Mouse (Mus musculus) erythroblast, embryonic 14.5 days (primary cell): ENCODE results near the gene Kcnj10. TPM values are rescaled to one million over a fixed set of nuclear protein-coding genes. Genes with fewer than 3 reads are reported as not detected.

Experiments
- H3K27me3 ChIP-seq: 2 replicates; pipeline ENCODE4 v1.6.1; 2012; ENCODE audit warnings: inconsistent platforms; ENCODE audit not compliant: control insufficient read depth
- H3K36me3 ChIP-seq: 2 replicates; pipeline ENCODE4 v1.6.1; 2012; ENCODE audit warnings: mild to moderate bottlenecking, inconsistent platforms; ENCODE audit not compliant: control insufficient read depth
- H3K4me1 ChIP-seq: 2 replicates; pipeline ENCODE4 v1.6.1; 2012; ENCODE audit warnings: inconsistent platforms; ENCODE audit not compliant: control insufficient read depth
- H3K4me3 ChIP-seq: replicated peaks from 2 replicates; pipeline ENCODE3; 2012; ENCODE audit warnings: moderate library complexity, mild to moderate bottlenecking, inconsistent platforms
- H3K9me3 ChIP-seq: 2 replicates; pipeline ENCODE4 v1.6.1; 2012; ENCODE audit warnings: low read length, inconsistent platforms, mixed read lengths; ENCODE audit not compliant: control insufficient read depth
- GATA1 ChIP-seq: IDR thresholded peaks from 2 replicates; pipeline ENCODE4 v1.6.1; 2012; ENCODE audit warnings: low read length, inconsistent platforms, mixed read lengths
- TAL1 ChIP-seq: IDR thresholded peaks from 3 replicates; pipeline ENCODE4 v1.6.1; 2012; ENCODE audit warnings: low read length, inconsistent platforms, mixed read lengths
- polyA plus RNA-seq: library from polyadenylated mRNA; stranded (reverse); fragments of >175 nt; gene quantifications from 2 replicates; pipeline ENCODE4 v1.2.3, GENCODE M21; 2012

Kcnj10 gene
- polyA plus RNA-seq, 1 experiment, result not detected

- Histone ChIP-seq H3K27me3 (no peaks in the 10 kb centered on the region; the same call in 1 of the 2 replicates), H3K4me3 (peak overlapping the region; percentile 60), H3K36me3 (no peaks in the 10 kb centered on the region), H3K4me1 (peaks cover 54% of the 10 kb centered on the region), H3K9me3 (no peaks in the 10 kb centered on the region)
- TF ChIP-seq TAL1 (no peak), GATA1 (no peak)
Observed at GRCm38 (mm10) chr1:172309699-172310398, 31.2 kb upstream of the Kcnj10 start.

- TF ChIP-seq GATA1 (no peak), TAL1 (no peak)
- Histone ChIP-seq H3K27me3 (no peaks in the 10 kb centered on the region), H3K36me3 (peaks cover 6% of the 10 kb centered on the region), H3K4me1 (peaks cover 51% of the 10 kb centered on the region), H3K9me3 (no peaks in the 10 kb centered on the region), H3K4me3 (peak overlapping the region; percentile 82)
Observed at GRCm38 (mm10) chr1:172311248-172311906, 29.6 kb upstream of the Kcnj10 start.

GRCm38 (mm10) chr1:172311921-172312767 lies 28.9 kb upstream of the Kcnj10 start:
- Histone ChIP-seq H3K27me3 (no peaks in the 10 kb centered on the region), H3K9me3 (no peaks in the 10 kb centered on the region), H3K36me3 (peaks cover 7% of the 10 kb centered on the region), H3K4me3 (peak overlapping the region; percentile 82), H3K4me1 (peaks cover 51% of the 10 kb centered on the region)
- TF ChIP-seq TAL1, result no peak
- TF ChIP-seq GATA1, result no peak

- peak overlapping the region; percentile 82 for H3K4me3 ChIP-seq
- peaks cover 14% of the 10 kb centered on the region for H3K36me3 ChIP-seq
- H3K27me3 ChIP-seq, result no peaks in the 10 kb centered on the region
- H3K9me3 ChIP-seq, result no peaks in the 10 kb centered on the region
- peaks cover 51% of the 10 kb centered on the region for H3K4me1 ChIP-seq
- TF ChIP-seq GATA1 (no peak), TAL1 (no peak)
Observed at GRCm38 (mm10) chr1:172312768-172313561, 28.0 kb upstream of the Kcnj10 start.

GRCm38 (mm10) chr1:172313613-172314411 lies 27.2 kb upstream of the Kcnj10 start:
- H3K36me3 ChIP-seq, result peaks cover 23% of the 10 kb centered on the region
- H3K9me3 ChIP-seq, result no peaks in the 10 kb centered on the region
- peak overlapping the region; percentile 82 for H3K4me3 ChIP-seq
- no peaks in the 10 kb centered on the region for H3K27me3 ChIP-seq
- H3K4me1 ChIP-seq, result peaks cover 51% of the 10 kb centered on the region
- no peak for TF ChIP-seq TAL1
- TF ChIP-seq GATA1, result no peak

- TF ChIP-seq GATA1 (no peak), TAL1 (no peak)
- H3K36me3 ChIP-seq, result peaks cover 29% of the 10 kb centered on the region
- H3K4me3 ChIP-seq, result no peak overlapping the region
Observed at GRCm38 (mm10) chr1:172314911-172315310, 26.1 kb upstream of the Kcnj10 start.

GRCm38 (mm10) chr1:172317431-172317830 lies 23.6 kb upstream of the Kcnj10 start:
- no peaks in the 10 kb centered on the region for H3K27me3 ChIP-seq
- no peak overlapping the region for H3K4me3 ChIP-seq
- TF ChIP-seq TAL1 (no peak), GATA1 (no peak)
- H3K36me3 ChIP-seq, result peaks cover 34% of the 10 kb centered on the region
- H3K9me3 ChIP-seq, result no peaks in the 10 kb centered on the region
- H3K4me1 ChIP-seq, result peaks cover 20% of the 10 kb centered on the region

More at GRCm38 (mm10) chr1:172314911-172315310, 26.1 kb upstream of the Kcnj10 start:
- Histone ChIP-seq H3K27me3 (no peaks in the 10 kb centered on the region), H3K9me3 (no peaks in the 10 kb centered on the region), H3K4me1 (peaks cover 44% of the 10 kb centered on the region)

GRCm38 (mm10) chr1:172317946-172318345 lies 23.1 kb upstream of the Kcnj10 start:
- no peaks in the 10 kb centered on the region for H3K9me3 ChIP-seq
- H3K4me1 ChIP-seq, result peaks cover 15% of the 10 kb centered on the region
- no peaks in the 10 kb centered on the region for H3K27me3 ChIP-seq
- TF ChIP-seq TAL1 (no peak), GATA1 (no peak)
- no peak overlapping the region for H3K4me3 ChIP-seq
- H3K36me3 ChIP-seq, result peaks cover 34% of the 10 kb centered on the region
